Mouse (Mus musculus): ENCODE results near the gene Krt222.
"Not testable (repeated sequence)": the region's sequence is repeated elsewhere in the genome, so short reads cannot be mapped to it uniquely, and the experiment has no call there.

Krt222 gene

DNA sequence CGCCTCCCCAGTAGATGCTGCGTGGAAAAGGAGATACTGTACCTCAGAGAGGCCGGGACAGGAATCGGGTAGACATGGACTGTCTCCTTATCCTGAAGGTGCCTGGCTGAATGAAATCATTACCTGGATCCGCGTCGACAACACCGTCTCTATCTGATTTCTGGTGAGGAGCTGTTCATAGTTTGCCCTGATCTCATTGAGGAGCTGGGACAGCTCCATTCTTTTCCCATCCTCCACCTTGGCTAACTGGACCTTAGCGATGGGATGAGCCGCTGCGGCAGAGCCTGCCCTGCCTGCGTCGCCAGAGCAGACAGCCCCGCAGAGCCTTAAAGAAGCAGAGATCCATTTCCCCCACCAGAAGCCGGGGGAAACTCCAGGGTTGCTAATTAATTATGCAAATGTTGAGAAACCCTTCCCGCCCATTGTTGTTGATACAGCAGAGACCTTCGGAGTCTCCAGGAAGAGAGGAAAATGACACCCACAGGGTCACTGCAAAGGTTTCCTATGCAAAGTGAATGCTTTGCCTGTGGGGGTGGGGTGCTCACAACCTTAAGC, at the start of gene Krt222:
Gene Krt222, minus strand, starts transcription at position 266 of the 555 bp plus-strand sequence.
- no peak for DNase-seq (ENCODE audit: low spot score)

DNA sequence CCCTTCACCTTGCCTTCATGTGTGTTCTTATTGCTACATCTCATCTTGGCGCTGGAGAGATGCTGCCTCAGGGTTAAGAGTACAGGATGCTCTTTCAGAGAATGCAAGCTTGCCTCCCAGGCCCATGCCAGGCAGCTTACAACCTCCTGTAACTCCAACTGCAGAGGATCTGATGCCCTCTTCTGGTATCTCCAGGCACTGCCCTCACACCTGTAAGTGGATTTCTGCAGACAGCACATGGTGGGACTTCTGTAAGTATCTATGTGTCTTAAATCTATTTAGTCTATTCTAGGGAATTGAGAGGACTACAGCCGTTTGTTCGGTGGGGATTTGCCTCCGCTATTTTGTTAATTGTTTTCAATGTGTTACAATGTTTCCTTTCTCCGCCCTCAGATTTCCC, 49.0 kb upstream of the Krt222 start:
- no peak for DNase-seq (ENCODE audit: low spot score)

DNA sequence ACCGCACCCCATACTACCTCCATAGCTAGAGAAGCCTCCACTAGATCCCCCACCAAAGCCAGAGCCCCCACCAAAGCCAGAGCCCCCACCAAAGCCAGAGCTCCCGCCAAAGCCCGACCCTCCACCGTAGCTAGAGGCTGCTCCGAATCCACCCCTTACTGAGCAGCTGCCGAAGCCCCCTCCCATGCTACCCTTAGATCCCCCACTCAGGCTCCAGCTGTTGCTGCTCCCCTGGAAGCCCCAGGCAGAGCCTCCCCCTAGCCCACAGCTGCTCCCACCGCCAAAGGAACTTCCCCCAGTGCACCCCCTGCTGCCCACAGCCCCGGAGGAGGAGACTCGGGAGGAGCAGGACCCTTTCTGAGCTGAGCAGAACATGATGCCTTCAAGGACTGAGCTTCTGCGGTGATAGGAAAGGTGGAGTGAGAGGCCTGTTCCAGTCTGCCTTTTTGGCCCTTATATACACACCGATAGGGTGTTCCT, 41.0 kb upstream of the Krt222 start, which contains the start of gene Krt24:
Gene Krt24, minus strand, starts transcription at position 430 of the 480 bp plus-strand sequence.
- no peak for DNase-seq (ENCODE audit: low spot score)

DNA sequence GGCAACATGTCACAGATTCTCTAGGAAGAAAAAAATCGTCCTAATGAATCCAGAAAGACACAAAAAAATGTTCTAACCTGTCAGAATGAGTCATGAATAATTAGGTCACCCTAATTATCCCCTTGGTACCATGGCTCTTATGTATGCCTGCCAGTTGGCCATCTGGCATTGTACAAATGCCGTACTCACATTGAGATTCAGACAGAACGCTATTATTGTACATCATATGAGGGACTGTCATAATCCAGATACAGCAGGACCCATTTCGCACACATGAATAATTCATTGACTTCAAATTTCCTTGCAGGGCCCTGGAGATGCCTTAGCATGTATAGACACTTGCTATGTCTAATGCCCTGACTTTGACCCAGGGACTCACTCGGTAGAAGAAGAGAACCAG, 40.1 kb upstream of the Krt222 start:
- no peak for DNase-seq (ENCODE audit: low spot score)

DNA sequence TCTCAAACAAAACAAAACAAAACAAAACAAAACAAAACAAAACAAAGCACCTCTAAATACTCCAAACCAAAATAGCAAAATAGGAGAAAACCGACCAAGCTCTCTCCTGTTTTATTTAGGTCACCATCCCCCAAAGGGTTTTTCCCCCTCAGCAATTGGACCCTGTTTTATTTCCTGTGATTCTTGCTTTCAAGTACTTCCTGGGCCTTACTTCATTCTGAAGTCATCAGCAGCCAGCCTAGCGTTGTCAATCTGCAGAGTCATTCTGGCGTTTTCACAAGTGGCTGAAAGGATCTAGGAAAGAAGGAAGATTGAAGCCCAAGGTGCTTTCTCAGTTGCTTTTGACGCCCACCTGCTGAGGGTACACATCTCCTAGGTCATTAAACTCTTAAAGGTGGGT, 39.4 kb upstream of the Krt222 start:
- DNase-seq (ENCODE audit: low spot score) = no peak

DNA sequence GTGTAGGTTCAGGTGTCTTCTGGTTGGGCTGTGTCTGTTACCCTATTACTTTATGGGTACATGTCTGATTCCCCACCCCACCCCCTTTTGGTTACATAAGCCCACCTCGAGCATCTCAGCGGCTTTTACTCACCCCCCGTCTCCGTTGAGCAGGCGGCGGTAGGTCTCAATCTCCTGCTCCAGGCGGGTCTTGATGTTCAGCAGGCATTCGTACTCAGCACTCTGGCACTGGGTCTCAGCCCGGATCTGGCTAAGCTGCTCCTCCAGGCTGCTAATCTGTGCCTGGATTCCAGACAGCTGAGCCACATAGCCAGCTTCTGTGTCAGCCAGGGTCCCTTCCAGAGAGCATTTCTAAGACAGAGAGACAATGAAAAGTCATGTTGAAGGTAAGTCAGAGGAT, 37.2 kb upstream of the Krt222 start:
- no peak for DNase-seq (ENCODE audit: low spot score)

DNA sequence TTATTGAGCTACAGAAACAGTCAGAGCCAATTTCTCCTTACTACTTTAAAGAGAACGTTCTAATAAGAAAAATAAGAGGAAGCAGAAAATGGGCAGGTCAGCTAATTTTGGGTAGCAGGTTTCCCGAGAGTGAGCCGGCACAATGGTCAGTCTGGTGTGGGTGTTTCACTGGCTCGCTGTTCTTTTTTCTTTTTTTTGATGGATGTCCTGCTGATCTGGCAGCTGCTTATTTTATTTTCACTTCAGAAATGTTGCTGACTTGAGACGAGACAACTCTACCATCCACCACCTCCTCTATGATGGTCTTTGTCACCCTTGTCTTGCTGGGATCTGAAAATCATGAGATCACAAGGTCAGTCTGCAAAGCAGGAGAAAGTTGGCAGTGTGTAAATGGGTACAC, 36.1 kb upstream of the Krt222 start:
- no peak for DNase-seq (ENCODE audit: low spot score)

DNA sequence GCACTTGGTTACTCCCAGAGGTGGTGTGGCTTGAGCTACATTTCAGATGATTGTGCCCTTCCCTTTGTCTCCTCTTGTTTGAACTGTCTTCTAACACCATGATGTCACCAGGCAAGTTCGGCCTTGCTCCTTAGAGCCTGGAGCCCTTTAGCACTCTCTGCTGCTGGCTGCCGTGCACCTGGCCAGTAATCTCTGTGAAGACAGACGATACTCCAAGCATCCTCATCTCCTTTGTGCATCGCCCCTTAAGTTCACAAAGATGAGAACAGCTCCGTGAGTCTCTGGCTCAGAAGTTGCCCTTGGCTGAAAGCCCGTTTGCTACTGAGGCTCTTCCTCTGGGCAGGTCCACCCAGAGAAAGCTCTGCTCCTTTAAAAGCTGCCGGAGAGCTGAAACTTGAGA, 32.9 kb upstream of the Krt222 start:
- DNase-seq (ENCODE audit: low spot score) = no peak

DNA sequence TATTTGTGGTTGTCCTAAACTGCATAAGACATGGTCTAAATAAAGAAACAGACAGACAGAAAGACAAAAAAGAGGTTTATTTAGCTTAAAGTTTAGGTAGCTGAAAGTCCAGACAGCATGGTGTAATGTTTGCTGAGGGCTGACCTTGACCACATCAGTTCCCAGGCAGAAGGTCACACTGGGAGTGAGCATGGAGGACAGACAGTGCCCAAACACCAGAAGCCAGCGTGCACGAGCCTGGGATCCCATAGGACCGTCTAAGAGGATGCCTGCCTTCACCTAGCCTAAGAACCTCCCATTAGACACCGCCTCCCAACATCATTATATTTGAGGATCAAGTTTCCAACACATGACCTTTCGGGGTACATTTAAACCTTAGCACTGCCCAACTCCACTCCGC, 31.7 kb upstream of the Krt222 start:
- no peak for DNase-seq (ENCODE audit: low spot score)

DNA sequence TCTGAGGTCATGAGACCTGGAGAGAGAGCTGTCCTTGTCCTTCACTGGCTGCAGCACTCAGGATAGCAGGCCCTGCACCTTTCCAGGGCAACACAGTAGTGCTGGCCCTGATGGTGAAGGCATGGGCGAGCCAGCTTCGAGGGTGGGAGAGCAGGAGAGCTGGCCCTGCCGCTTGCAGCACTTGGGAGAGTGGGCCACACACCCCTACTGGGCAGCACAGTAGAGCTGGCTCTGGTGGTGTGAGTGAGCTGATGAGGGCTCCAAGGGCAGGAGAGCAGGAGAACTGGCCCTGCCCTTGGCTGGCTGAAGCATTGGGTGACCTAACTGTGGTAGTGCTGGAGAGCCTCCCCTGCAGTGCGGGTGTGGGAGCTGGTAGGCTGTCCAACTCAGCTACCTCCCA, 28.8 kb upstream of the Krt222 start:
- no peak for DNase-seq (ENCODE audit: low spot score)

DNA sequence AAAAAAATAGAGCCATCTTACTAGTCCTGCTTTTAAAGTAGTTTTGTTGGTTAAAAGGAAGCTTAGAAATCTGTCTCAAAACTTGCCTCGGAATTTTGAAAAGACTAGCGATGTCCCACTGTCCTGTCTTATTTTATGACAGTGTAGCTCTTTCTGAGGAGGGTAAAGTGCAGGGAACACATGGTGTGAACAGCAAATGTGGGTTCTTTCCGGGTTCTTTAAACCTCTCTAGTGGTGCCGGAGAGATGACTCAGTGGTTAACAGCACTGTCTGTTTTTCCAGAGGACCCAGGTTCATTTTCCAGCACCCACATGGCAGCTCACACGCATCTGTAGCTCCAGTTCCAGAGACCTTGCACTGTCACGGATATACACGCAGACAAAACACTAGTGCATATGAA, 25.3 kb upstream of the Krt222 start:
- DNase-seq (ENCODE audit: low spot score) = no peak

DNA sequence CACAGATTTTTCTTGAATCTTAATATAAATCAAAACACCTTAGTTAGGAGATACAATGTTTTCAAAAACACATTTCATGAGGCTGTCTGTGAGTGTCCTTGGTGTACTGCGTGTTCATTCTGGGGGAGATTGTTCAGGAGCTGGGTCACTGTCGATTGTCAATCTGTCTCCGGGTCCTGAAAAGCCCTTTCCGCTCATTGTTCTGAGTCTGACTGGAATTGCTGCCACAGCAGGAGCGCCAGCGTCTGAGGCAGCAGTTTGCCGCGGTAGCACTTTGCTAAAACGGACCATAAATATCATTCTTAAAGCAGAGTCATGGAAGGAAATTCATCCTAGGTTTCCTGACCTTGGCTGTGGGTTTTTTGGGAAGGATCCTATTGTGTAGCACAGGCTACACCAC, 21.9 kb upstream of the Krt222 start:
- no peak for DNase-seq (ENCODE audit: low spot score)

DNA sequence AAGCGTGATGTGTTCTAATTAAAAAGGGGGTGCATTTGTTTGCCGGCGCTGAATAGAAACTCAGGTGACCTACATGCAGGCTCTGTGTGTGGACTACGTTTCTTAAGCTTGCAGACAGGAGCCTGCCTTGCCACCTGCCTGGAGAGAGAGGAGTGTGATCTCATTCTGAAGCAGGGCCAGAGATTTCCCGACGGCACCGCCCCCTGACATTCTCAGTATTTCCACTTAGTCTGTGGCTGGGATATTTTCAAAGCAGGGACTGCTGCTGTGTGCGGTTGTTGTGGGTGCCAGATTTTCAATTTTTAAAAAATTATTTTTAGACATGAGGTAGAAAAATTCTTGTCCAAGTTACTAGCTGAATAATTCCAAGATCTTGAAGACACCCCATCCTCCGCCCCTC, 21.3 kb upstream of the Krt222 start:
- DNase-seq (ENCODE audit: low spot score) = no peak

DNA sequence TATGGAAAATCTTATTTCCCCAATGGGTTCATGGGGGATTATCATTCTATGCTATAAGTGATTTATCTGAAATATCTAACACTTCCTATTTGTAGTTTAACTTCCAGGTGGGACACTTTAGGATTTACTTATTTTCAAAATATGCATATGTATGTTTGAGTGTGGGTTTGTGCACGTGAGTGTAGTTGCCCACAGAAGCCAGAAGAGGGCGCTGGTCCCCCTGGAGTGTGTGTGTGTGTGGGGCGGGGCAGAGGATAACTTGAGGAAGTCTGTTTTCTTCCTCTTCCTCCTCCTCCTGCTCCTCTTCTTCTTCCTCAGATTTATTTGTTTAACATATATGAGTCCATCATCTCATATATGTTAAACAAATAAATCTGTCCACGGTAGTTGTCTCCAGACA, 12.3 kb upstream of the Krt222 start:
- no peak for DNase-seq (ENCODE audit: low spot score)

DNA sequence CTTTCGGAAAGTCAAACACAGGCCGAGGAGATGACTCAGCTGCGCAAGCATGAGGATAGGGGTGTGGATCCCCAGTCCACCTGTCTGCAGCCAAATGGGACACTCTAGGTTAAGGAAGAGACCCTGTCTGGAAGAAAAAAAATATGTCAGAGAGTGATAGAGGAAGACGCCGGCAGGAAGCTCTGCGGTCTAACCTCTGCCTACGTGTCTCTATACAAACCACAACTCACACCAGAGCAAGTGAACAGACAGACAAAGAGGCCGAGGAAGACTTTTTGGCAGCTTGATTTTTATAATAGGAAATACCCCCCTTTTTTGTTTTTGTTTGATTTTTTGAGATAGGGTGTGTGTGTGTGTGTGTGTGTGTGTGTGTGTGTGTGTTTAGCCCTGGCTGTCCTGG, 11.4 kb upstream of the Krt222 start:
- no peak for DNase-seq (ENCODE audit: low spot score)

DNA sequence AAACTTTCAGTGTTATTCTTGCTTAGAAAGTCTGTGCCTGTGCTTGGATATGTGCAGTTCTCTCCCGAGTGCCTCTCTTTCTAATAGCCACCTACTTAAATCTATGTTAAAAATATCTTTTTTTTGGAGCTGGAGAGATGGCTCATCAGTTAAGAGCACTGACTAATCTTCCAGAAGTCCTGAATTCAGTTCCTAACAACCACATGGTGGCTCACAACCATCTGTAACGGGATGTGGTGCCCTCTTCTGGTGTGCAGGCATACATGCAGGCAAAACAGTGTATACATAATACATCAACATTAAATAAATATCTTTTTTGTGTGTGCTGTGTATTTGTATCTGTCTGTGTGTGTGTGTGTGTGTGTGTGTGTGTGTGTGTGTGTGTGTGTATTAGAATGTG, 10.0 kb upstream of the Krt222 start:
- DNase-seq (ENCODE audit: low spot score) = no peak

DNA sequence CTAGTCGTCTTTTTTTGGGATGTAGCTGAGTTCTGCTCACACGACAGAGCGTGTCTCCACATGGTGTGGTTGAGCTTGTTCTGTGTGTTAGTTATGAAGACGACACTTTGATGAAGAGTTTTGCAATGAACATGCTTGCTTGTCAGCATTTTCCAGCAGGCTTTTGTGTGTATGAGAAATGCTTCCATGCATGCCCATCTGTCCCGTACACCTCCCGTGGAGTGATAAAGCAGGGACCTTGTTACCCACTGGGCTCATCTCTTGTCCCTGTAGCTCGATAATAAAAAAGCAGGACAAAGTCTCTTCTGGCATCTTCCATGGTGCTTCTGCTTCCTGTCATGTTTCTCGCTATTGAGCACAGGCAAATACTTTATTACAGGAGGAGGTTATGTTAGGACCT, 8.8 kb upstream of the Krt222 start:
- no peak for DNase-seq (ENCODE audit: low spot score)

DNA sequence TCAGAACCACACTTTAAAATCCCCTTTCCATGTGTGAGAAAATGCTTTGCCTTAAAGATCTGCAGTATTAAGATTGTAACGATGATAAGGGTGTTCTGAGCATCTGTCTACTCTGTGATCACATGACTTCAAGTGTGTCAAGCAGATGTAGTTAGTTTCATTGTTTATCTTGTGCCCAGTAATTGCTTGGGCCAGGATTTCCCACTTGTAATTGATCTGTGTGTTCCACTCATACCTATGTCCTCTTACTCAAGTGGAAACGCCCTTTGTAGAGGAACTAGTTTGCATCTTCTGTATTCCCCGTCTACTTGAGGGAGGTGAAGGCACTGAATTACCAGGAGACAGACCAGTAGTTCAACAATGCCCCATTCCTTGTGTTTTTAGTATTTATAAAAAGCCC, 6.8 kb upstream of the Krt222 start:
- DNase-seq (ENCODE audit: low spot score) = no peak

DNA sequence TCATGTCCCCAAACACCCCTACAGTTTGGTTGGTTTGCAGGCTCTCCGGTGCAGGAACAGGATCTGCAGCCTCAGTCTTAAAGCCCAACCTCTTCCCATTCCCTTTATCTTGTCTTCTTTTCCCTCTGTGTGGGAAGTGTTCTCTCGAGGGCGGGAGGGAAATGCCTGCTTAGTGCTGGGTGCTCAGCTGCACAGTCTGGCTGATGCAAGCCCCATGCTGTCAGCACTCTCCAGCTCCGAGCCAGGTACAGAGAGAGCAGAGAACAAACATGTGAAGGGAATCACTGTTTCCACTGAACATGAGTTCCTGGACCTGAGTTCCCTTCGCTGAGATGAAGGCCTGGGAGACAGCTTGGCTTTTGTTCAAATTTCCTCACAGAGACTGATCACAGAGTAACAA, 6.4 kb upstream of the Krt222 start:
- no peak for DNase-seq (ENCODE audit: low spot score)

DNA sequence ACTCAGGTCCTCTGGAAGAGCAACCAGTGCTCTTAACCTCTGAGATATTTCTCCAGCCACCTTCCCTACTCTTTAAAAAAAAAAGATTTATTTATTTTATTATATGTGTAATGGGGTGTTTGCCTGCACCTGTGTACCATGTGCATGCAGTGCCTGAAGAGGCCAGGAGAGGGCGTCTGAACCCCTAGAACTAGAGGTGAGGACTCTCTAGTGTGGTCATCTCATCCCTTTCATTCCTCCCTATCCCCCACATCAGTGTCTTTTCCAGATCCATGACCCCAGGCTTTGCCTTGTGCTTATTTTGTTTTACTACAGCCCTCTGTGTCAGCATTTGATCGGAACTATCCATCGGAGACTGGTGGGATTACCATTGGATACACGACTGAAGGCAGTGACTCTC, 5.2 kb upstream of the Krt222 start:
- DNase-seq (ENCODE audit: low spot score) = no peak

DNA sequence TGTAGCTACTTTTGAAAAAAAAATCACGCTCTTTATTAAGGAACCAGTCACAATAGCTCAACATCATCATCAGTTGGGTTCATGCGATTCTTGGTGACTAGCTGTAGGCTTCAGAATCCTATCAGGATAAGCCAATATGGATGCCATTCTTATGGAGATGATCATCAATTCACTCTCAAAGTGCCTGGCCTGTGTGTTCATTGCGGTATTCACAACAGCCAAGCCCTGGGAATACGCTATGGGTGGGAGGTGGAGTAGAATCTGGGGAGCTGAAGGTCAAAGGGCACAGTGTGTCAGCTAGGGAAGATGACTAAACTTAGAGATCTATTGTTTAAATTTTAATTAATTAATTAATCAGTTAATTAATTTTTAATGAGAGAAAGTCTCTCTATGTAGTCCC, 4.0 kb upstream of the Krt222 start:
- DNase-seq (ENCODE audit: low spot score) = no peak

DNA sequence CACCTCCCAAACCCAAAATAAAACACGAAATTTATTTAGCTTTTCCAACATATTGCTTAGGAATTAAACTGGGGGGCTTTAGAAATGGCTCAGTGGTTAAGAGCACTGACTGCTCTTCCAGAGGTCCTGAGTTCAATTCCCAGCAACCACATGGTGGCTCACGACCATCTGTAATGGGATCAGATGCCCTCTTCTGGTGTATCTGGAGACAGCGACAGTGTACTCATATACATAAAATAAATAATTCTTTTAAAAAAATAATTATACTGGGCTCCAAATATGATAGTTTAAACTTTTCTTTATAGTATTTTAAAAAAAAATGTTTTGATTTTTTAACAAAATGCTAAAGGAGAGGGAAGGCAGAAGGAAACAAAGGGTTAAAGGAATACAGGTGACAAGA, 634 bp upstream of the Krt222 start:
- not testable (repeated sequence) for DNase-seq (ENCODE audit: low spot score)

DNA sequence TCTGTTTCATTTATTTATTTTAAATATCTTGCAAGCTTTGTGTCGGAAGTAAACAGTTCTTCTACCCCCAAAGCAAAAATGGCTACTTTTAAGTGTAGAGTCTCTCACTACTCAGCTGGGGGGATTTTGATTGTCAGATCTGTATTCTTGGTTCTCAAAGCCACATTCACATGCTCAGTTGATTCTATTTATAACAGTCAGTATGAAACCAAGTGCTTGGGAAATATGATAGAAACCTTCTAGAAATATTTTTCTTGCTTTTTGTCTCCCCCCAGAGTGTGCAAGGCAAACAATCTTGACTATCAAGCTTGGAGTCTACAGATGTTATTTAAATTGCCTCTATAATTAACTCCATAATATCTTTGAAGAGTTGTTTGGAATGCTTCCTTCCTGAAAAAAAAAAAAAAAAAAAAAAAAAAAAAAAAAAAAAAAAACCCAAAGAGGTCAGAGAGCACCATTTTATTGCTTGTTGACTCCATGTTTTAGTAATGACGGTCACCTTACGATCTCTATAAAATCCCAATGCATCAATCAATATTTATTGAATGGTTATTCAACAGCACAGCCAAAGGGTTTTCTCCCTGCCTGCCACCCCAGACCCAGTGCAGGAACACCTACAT, 575 bp downstream of the Krt222 start:
- no peak for DNase-seq (ENCODE audit: low spot score)

DNA sequence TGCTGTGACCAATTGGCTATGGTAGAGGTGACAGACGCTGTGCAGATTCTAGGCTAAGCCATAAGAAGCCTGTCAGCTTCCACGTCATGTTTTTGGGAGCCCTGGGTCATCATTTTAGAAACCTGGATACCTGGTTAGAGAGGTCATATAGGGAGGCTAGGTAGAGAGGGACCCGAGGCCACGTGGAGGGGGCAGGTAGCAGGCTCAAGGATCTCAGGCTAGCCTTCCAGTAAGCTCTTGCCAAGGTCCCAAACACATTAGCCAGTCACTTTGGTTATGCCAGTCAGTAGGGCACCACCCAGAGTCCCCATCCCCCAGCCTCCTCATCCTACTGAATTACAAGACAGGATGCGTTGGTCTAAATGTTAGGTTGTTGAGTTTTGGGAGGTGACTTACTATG, 1.8 kb downstream of the Krt222 start:
- DNase-seq (ENCODE audit: low spot score) = no peak
